Mouse (Mus musculus) ES-E14 (cell line): Measurements from ENCODE around the gene Foxd1.

Experiments
- HCFC1 ChIP-seq: IDR thresholded peaks from 2 replicates; pipeline ENCODE4 v1.6.1; 2012; ENCODE audit warnings: low read length, inconsistent platforms, borderline replicate concordance; ENCODE audit not compliant: insufficient read depth
- ZC3H11A ChIP-seq: IDR thresholded peaks from 2 replicates; pipeline ENCODE4 v1.6.1; 2012; ENCODE audit warnings: low read depth, mild to moderate bottlenecking, inconsistent platforms, low read length, borderline replicate concordance
- ZNF384 ChIP-seq: IDR thresholded peaks from 2 replicates; pipeline ENCODE4 v1.6.1; 2012; ENCODE audit warnings: low read depth, low read length, inconsistent platforms

DNA sequence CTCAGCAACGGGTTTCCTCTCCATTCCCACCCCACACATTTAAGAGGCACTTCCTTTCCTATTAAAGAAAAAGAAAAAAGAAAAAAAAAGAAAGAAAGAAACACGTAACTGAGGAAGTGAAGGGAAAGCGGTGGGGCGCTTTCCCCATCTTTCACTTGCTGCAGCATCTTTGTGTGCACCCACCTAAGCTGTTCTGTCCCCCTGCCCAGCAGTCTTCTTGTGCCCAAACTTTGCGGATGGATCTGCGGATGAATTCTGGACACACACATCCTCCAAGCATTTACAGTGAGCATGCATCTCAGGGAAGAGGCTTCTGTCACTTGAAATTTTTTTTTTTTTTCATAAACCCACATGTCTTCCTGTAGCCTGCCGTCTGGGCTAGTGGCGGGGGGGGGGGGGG is 5.3 kb downstream of the Foxd1 start:
- TF ChIP-seq ZNF384, result no peak
- no peak for TF ChIP-seq ZC3H11A
- TF ChIP-seq HCFC1, result no peak
